Mouse (Mus musculus): ENCODE results near the gene Lmo1. TPM values are rescaled to one million over a fixed set of nuclear protein-coding genes. Genes with fewer than 3 reads are reported as not detected.

Lmo1 gene
- total RNA-seq, 2 experiments from 2014 or later: 5.1 to 9.4 TPM

DNA sequence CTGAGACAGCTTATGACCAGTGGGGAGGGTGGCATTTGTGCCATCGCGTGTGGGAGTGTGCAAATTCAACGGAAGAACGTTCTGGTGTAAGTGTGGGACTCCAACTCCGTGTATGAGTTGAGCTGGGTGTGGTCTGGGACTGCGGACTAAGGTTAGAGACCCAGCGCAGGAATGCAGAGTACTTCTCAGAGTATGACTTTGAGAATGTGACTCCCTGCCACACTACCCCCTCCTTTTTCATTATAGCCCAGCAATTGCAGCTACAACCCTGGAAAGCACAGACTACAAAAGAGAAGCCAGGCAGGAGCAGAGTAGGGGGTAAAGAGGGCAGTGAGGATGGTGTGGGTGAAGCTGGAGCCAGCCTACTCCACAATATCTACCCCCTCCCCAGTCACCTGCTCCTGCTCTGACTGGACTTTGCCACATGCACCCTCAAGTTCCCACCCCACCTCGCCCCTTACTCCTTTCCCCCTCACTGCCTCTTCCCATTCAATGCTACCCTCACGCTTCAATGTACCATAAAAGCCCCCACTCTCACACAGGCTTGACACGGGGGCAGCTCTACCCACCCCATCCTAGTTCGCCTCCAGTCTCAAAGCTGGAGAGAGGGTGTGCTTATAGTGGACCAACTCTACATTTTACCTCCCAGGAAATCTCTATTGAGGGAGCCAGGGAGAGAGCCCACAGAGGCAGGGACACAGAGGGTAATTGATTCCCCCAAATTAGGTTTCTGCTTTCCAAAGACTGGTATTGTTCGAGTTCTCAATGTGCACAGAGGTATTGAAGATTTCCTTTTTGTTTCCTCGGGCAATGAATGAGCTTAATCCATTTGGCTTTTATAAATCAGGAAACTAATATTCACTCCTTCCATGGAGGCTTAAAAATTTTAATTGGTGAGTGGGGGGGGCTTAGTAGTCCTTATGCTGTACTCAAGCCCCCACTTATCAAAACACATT, 941 bp upstream of the Lmo1 start:
- no peak for DNase-seq

DNA sequence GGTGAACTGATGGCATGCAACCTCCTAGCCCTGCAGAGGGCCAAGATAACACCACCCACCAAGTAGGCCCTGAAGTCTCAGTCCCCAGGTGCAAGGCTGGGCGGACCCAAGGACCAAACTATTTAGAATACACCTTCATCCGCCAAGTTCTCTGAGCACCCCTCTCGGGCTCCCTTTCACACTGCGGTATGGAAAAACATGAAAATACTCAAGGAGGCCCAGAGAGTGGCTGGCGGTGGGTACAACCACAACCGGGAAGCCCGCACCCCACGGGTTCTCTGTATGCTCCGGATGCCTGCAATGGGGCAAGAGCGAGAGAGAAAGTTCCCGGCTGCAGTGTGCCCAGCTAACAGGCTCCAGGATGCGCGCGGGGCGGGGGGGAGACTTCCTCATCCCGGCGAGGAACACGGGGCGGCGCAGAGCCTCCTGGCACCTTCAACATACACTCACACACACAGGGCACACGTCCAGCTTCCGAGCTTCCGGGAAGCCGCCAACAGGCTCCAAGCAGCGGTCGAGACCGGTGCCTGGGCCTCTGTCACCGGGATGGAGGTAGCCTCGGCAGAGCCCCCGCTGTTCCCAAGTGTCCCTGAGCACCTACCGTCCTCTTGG, 564 bp downstream of the Lmo1 start:
- DNase-seq: peak; percentile 23 to 36

DNA sequence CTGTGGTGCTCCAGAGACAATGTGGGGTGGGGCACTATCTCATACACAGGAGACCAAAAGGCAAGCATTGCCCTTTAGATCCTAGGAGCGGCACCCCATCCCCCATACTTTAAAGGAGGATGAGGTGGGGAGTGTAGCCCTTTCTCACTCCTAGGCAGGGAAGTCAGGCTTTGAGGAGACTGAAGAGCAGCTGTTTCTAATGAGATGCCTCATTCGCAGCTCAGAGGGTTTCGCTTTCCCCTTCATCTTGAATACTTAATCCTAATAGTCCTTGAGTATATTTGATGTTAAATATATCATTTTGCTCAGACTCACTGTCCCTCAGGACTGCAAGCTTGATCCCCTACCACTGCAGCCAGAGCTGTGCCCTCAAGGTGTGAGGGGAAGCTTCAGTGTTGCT, 3.1 kb downstream of the Lmo1 start:
- DNase-seq: no peak

DNA sequence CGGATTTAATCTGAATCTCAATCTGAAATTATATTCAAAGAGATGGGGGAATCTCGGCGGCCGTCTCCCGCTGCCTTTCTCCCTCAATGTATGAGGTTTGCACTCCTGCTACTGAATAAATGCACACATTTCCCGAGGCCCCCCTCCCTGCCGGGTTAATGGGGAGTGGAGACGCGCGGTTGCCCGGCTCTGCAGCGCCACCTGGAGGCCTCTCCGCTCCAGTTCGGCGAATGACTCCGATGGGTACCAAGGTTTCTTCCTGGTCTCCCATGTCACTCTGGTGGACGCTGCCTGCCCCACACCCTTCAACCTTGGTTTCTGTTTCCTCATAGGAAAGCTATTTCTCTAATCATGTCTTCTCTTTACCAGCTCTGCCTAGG, 4.6 kb downstream of the Lmo1 start:
- DNase-seq: peak; percentile 89 to 92

DNA sequence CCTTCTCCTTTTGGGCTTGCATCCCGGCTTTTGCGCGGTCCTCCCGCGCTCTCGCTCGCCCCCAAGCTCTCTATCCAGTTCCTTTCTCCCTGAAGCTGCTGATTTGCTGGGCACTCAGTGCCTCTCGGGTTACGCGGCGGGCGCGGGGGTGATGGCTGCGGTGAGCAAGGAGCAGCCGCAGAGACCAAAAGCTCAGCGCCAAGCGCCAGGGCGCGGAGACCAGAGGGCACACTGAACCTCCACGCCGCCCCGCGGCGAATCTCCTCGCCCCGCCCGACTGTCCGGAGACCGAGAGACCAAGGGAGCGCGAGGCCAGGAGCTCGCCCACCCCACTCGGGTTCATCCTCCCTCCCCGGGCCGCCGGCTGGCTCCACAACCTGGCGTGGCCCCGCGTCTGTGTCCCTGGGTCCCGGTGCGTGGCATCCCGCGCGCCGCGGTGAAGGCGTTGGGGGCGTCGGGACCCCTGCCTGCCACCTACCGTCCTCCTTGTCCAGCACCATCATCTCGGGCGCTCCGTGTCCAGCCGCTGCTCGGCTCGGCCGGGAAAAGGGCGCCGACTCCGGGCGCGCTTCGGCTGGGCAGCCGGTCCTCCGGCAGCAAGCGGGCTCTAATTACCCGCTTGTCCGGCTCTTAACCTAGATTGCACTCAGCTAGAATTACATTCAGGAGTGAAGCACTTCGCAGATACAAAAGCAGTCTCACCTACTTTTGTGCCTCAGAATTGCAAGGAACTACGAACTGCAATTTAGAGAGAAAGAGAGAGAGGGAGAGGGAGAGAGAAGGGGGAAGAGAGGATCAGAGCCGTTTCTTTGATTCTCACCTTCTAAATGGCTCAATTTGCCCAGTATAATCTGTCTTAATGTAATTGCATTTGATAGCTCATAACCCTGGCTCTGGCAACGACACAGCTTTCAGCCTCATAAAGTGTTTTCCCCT, 5.2 kb downstream of the Lmo1 start:
- DNase-seq: peak; percentile 53 to 62

DNA sequence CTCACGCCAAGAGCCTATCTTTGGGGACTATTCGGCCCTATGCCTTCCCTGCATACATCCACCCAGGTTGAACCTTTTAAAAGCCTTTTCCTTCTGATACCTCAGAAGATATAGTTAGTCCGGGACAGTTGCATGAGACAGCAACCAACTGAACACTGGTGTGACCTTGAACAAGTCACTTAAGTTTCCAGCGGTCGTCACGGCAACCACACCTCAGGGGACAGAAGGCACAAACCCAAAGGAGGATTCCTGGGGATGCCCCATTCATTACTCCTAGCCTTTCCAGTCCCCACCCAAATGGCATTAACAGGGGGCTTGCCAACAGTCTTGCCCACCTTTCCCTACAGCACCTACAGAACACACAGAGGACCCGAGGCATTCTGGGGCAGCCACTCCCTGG, 6.3 kb downstream of the Lmo1 start:
- no peak for DNase-seq

DNA sequence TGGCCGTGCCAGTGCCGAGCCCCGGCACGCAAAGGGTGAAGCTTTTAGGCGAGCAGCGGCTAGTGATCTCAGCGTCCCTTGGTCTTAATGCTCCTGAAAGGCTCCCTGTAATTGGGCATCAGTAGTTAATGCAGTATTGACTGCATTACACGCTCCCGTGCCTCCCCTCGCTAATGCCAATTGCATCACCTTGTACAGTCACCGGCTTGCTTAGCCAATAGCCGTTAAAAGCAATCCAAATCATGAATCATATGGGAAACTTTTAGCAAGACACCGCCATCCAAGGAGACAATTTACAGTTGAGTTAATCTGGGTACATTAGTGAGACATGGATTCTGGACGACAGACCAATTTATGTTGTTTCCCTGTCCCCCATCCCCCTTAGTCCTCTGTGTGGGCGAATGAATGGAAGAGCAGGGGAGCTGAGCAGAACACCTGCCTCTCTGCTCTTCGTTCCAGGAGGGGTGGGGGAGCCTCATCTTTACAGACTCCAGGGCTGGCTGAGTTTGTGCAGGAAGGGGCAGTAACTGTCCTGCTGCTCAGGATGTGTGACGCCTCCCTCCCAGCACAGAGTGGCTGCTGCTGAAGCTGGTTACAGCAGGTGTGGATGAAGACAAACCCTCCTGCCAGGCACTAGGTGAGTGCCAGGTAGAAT, 8.9 kb downstream of the Lmo1 start:
- DNase-seq: peak in 1 of 2 experiments; percentile 43

DNA sequence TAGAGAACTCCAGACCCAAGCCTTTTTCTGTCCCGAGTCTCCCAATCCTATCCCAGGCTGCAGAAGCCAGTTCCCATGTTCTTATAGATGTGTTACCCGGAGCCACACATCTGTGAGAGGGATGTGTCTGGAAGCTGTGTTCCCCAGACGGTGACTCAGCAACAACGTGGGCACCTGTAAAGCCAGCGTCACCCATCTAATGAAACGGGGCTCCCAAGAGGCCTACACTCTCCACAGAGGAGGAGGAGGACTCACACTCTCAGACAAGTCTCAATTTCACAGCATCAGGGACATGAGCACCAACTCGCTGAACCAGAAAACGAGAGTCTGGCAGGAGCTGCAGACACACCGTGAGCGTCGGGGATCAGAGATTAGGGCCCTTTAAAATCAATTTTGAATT, 20.7 kb downstream of the Lmo1 start:
- no peak for DNase-seq

DNA sequence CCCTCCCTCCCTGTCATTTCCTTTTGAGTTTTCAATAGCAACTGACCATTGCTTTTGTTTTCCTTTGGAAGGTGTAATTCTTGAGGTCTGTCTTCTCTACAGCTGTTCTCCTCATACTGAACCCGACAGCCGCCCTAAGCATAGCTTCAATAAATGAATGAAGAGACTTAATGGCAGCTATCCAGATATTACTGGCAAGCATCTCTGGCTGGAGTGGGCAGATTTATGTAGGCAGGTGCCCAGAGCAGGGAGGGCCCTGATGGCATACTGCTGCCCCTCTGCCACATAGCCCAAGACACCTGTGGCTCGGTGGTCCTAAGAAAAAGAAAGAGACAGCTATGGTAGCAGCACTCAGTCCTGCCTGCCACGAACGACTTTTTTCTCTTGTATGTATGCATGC, 21.5 kb downstream of the Lmo1 start:
- no peak for DNase-seq

DNA sequence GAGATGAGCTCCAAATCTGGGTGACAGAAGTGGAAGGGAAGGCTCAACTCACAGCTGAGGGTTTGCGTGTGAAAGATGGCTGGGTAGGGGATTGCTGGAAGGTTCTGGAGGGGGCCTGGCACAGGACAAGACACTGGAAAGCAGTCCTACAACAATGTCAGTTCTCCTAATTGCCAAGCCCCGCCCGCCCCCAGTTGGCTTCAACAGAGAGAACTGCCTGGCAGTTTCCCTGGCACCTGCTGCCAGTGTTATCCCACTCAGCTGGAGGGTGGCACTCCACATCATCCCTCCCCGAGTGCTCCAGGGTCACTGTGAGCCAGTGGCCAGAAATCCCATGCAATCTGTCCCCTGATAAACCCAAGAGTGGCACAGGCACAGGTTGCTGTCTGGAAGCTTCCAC, 23.9 kb downstream of the Lmo1 start:
- no peak for DNase-seq

DNA sequence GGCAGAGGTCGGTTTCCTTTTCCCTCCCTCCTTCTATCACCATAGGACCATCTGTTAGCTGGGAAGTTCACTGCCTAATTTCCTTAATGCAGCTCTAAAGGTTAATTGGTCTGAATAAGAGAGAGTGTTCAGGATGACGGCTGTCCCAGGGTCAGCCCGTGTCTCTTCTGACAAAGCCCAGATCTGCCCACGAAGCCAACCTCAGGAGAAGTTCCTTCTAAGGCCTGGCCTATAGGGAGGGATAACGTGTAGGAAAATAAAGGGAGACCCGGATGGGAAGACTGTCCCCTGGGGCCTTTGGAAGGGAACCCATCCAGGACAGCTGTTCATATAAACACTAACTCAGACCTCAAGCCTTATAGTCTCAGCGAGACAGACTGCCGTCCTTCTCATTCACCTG, 29.8 kb downstream of the Lmo1 start:
- no peak for DNase-seq

DNA sequence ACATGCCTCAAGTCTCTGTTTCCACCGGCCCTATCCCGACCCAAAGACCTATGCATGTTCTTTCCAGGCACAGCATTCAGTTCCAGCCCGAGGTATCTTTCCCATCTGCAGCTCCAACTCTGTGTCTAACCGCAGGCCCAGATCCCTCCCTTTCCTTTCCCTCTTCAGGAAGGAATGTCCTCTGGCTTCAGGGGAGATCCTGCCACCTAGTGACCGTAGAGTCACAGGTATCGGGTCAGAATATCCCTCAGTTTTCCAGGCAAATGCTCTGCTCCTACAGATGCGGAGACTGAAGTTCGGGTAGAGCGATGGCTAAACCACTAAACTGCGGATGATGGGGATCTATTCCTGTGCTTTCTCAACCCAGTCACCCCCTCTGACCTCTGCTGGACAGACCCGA, 30.3 kb downstream of the Lmo1 start:
- DNase-seq: no peak

DNA sequence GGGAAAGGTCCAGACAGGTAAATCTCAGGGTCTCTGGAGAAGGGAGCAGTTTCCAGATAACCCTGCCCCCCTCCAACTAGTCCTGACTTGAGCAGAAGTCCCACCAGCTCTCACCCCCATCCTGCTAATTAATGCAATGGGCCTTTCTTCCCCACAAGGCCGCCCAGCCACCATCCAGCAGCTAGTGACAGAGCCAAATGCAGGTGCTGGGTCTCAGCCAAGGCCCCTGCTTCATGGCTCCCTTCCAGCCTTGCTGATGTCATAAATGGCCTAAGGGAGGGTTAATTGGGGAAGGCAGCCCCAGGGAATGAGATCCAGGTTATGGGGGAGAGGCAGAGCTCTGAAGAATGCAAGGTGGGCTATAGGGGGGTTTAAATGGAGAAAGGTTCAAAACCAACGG, 32.4 kb downstream of the Lmo1 start:
- DNase-seq: peak; percentile 63 to 74

DNA sequence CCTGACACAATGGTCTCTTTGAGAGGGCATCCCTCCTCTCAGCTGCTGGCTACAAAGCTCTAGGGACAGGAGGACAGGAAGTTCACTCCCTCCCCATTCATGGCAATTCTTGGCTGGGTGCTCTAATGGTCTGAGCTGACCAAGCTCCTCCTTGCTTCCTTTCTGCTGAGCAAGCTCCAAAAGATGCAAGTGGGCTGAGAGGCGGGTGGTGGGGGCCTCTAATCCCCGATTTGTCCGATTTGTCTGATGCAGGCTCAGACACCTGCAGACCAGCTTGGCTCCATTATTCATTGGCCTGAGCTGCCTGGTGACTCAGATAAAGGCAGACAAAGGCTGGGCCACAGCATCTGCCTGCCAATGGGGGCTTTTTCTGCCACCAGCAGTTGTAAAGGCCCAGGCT, 33.3 kb downstream of the Lmo1 start:
- DNase-seq: peak in 1 of 2 experiments; percentile 25

DNA sequence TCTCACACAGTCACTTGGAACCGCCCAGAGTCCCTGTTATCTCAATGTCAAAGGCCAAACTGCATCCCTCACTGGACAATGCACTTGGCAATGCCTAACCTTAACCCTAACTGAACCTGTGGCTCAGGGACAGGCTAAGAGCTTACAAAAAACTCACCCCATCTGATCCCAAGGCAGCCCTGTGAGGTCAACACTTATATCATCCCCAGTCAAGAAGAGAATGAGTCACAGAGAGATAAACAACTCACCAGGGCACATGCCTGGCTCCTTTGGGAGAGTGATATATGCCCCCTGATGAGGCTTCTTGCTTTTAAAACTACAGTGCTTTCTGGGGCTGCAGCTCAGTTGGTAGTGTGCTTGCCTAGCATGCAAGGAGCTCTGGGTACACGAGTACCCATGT, 34.0 kb downstream of the Lmo1 start:
- peak; percentile 35 to 56 for DNase-seq

DNA sequence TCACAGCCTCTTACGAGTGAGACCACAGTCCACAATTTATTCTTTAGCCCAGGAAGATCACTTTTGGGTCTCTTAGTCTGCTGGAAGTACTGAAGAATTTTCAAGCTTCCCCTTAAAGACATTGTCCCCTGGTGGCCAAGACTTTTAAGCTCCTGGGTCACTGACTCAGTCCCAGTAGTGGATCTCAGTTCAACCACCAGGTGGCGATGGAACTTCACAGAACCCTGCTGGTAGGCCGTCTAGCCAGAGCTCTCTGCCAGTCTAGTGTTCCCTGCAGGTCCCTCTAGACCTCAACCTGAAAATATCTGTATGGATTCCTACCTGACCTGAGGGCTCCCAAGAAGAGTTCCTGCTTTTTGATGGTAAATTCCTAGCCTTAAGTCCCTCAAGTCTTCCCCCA, 35.6 kb downstream of the Lmo1 start:
- DNase-seq: peak; percentile 90 to 91

DNA sequence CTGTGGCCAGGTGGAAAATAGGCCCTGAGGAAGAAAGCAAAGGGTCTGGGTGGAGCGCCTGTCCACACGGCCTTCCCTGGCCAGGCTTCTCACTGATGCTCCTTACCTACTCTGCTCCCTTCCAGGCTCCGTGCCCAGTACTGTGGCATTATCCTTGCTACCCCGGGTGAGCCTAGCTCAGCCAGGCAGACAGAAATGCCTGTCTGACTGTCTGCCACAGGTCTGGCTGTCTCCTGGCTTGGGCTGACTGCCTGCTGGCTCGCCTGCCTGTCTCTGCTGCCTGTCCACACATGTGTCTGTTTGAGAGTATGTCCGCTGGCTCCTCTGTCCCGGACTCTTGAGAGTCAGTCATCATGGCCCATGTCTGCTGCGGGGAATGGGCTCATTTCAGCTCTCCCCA, 37.6 kb downstream of the Lmo1 start:
- no peak for DNase-seq

DNA sequence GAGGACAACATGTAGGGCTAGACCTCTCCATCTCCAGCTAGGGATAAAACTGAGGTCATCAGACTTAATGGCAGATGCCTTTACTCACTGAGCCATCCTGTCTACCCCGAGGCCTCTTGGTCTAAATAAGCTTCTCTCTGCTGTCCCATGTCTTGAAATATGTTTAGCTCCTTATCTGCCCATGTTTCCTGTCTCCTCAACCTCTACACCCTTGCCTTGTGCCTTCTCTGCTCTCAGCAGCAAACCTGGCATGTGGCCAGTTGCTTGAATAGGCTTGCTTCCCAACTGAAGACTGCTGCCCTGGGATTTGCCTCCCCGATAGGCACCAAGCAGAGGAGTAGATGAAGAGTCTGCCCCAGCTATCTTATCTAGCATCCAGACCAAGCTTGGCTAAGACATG, 43.4 kb downstream of the Lmo1 start:
- DNase-seq: no peak

DNA sequence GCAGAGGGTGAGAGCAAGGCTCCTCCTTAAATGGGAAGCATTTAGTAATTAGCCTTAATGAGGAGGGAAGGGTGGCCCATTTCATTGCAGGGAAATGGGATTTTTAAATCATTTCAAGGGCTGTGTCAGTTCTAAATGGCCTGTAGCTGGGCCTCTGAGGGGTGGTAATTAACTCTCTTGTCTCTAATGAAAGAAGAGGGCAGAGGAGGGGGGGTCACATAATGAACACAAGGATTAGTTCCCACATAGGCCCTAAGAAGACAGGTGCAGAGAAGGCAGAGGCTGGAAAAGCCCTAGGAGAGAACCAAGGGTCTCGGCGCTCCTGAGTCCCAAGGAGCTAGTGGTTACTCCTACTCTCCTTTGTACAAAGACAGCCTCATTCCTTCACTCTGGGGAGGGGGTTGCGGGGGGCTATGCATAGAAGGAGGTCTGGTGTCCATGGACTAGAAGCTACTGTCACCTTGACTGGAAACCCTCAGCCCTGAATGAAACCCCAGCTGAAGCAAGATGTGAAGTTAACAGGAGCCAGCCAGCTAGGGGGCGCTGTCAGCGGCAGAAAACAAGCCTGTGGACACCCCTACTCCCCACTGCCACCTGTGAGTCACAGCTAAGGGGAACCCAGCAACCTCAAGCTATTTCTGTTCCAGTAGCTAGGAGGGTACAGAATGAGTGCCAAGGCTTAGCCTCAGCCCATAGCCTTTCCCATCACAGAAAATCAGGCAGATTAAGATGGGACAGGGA, 44.9 kb downstream of the Lmo1 start:
- DNase-seq: no peak

DNA sequence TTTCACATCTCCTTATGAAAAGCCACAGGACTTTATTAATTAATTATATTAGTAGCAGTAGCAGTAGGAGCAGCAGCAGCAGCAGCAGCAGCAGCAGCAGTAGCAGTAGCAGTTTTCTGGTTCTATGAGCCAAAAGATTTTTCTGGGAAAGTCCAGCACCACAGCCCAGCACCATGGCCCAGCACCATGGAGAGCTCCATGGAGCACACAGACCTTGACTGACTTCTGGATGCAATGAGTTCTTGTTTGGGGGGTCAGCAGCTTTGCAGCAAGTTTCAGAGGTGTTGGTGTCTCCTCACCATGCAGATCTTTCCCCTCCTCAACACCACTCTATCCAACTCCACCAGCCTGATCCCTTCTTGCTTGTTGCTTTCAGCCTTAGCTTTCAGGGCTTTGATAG, 45.6 kb downstream of the Lmo1 start:
- DNase-seq: peak; percentile 58 to 70

DNA sequence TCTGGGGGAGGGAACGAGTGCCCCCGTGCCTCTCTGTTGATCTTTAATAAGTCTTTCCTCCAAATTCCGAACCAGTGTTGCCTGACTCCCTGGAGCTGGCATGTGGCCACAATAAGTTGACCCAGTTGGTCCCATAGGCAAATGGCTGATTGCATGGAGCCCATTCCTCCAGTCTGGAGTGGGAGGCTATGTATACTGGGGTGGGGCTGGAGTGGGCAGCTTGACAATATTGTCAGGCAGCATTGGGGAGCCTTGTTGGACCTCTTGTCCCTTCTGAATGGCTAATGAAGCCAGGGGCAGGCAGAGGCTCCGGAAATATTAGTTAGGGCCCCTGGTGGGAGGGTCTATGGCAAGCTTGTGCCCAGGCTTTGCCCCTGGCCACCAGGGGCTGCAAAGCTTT, 59.1 kb downstream of the Lmo1 start:
- no peak for DNase-seq

Data from adrenal gland, postnatal 36 days (tissue).